Mouse (Mus musculus) midbrain, postnatal 0 days (tissue): ENCODE results near the gene Tomm20. TPM values are rescaled to one million over a fixed set of nuclear protein-coding genes. Genes with fewer than 3 reads are reported as not detected.

Experiments used
- ATAC-seq: fragments of 200-750 bp; cut with Nextera tagmentation; 2 replicates; pipeline ENCODE4 v1.8.0; 2017; ENCODE audit warnings: moderate number of reproducible peaks, mild to moderate bottlenecking, moderate TSS enrichment, moderate library complexity; ENCODE audit not compliant: low FRiP score
- DNase-seq: peaks from one replicate; pipeline ENCODE4 v3.0.0-alpha.2; 2015; ENCODE audit warnings: low spot score
- H3K27ac ChIP-seq: fragments of 300-500 bp; sonication (generic); 2 replicates; pipeline ENCODE4 v1.5.1; 2014; ENCODE audit warnings: low read depth, mild to moderate bottlenecking, low read length, mixed read lengths
- H3K27me3 ChIP-seq: fragments of 300-500 bp; sonication (generic); 2 replicates; pipeline ENCODE4 v1.6.1; 2014; ENCODE audit warnings: low read length, control low read depth, mixed read lengths; ENCODE audit not compliant: insufficient read depth
- H3K36me3 ChIP-seq: fragments of 300-500 bp; sonication (generic); 2 replicates; pipeline ENCODE4 v1.6.1; 2014; ENCODE audit warnings: low read length, control low read depth, mixed read lengths; ENCODE audit not compliant: insufficient read depth
- H3K4me1 ChIP-seq: fragments of 300-500 bp; sonication (generic); 2 replicates; pipeline ENCODE4 v1.6.1; 2014; ENCODE audit warnings: mild to moderate bottlenecking, control low read depth, antibody characterized with exemption, low read length, mixed read lengths; ENCODE audit not compliant: insufficient read depth
- H3K4me2 ChIP-seq: fragments of 300-500 bp; sonication (generic); 2 replicates; pipeline ENCODE4 v1.6.1; 2014; ENCODE audit warnings: low read depth, mild to moderate bottlenecking, low read length, mixed read lengths; ENCODE audit not compliant: poor library complexity, severe bottlenecking
- H3K4me3 ChIP-seq: fragments of 300-500 bp; sonication (generic); 2 replicates; pipeline ENCODE4 v1.5.1; 2014; ENCODE audit warnings: low read depth, mild to moderate bottlenecking, low read length, moderate library complexity
- H3K9ac ChIP-seq: fragments of 300-500 bp; sonication (generic); replicated peaks from 2 replicates; pipeline ENCODE4 v1.6.1; 2014; ENCODE audit warnings: mild to moderate bottlenecking, low read length, moderate library complexity, mixed read lengths; ENCODE audit not compliant: poor library complexity, severe bottlenecking
- H3K9me3 ChIP-seq: fragments of 300-500 bp; sonication (generic); 2 replicates; pipeline ENCODE4 v1.6.1; 2016; ENCODE audit warnings: low read length, control low read depth
- CTCF ChIP-seq: IDR thresholded peaks from 2 replicates; pipeline ENCODE4 v1.5.1; 2016; ENCODE audit warnings: antibody characterized with exemption, mild to moderate bottlenecking
- WGBS: fragments of 180-500 bp; shearing (Covaris S2); extraction: QIAGEN DNeasy Blood & Tissue Kit; methylation state at CpG from one replicate; pipeline ENCODE4 v1.1.7; 2014; 5-methylcytosine and 5-hydroxymethylcytosine counted together
- polyA plus RNA-seq: library from polyadenylated mRNA; unstranded; fragments of >200 nt; fragmentation: Nextera tagmentation; extraction: Ambion mirVana; gene quantifications from 2 replicates; pipeline ENCODE4 v1.2.1, GENCODE M21; 2015
- total RNA-seq: library from RNA; depleted of rRNA; stranded (reverse); fragments of >200 nt; gene quantifications from 2 replicates; pipeline ENCODE4 v1.2.3, GENCODE M21; 2014

Tomm20 gene
- total and polyA plus RNA-seq, 2 experiments from 2014 or later: 149 to 236 TPM

DNA sequence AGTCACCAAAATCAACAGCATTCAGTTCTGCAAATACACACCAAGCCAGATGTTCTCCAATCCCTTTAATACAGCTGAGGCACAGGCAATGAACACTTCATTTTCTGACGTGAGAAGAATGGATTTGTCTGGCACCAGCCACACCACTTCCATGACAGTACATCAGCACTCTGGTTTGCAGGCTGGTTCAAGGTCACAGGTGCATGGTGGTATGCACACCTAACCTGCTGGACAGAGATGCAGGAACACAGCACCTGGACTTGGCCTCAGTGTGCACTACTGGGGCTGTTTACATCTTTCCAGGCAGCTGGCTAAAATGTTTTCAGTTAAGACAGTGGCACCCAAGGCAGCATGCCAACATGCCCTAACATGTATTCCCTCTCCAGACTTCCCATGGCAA lies 13.0 kb downstream of the Tomm20 start:
- no peak for TF ChIP-seq CTCF
- no peak for ATAC-seq
- Histone ChIP-seq H3K27me3 (no peaks in the 10 kb centered on the region), H3K4me1 (no peaks in the 10 kb centered on the region), H3K36me3 (peaks cover 40% of the 10 kb centered on the region), H3K27ac (no peak overlapping the region), H3K4me3 (no peak overlapping the region), H3K9ac (no peak overlapping the region), H3K4me2 (no peak overlapping the region), H3K9me3 (no peaks in the 10 kb centered on the region)
- 83% methylated on average over 1 of the region's 1 CpGs for WGBS
- no peak for DNase-seq

DNA sequence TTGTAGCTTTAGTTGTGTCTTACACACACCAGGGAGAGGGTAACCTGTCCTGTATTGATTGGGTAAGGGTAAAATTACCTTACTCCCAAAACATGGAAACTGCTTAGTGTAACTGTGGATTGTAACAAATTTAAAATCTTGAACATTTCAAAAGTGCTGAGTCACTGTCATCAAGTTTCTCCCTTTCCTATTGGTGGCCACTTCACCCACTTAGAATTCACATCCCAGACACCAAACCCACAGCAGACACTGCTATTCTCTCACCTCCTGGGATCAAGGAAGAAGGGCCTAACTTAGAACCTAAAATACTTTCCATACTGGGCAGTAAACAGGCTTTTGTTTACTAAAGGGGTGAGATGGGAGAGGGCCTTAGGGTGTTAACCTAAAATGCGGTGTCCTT lies 13.4 kb downstream of the Tomm20 start:
- TF ChIP-seq CTCF: no peak
- no peaks in the 10 kb centered on the region for H3K4me1 ChIP-seq
- WGBS: 94% methylated on average over 1 of the region's 1 CpGs
- H3K4me2 ChIP-seq: no peak overlapping the region
- H3K4me3 ChIP-seq: no peak overlapping the region
- ATAC-seq (no peak), DNase-seq (no peak)
- H3K36me3 ChIP-seq: peaks cover 37% of the 10 kb centered on the region
- H3K9me3 ChIP-seq: no peaks in the 10 kb centered on the region
- no peak overlapping the region for H3K27ac ChIP-seq
- H3K27me3 ChIP-seq: no peaks in the 10 kb centered on the region
- no peak overlapping the region for H3K9ac ChIP-seq

DNA sequence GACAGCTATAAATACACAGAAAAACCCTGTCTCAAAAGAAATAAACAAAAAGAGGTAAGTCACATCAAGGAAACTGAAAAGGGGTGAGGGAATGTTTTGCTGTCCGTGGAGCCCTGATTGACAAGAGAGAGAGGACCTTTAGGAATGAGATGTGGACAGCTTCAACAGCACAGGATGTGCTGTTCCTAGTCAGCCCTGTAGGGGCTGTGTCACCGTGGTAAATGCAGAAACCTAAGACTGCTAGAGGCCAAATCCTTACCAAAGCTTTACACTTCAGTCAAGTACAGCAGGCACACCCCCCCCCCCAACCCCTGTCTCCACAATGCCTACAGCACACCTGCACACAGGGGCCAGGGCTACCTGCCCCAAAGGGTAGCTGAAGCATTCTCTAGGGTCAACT lies 13.9 kb downstream of the Tomm20 start:
- H3K4me1 ChIP-seq: no peaks in the 10 kb centered on the region
- H3K4me3 ChIP-seq: no peak overlapping the region
- ATAC-seq (peak; percentile 18; the same call in 1 of the 2 replicates), DNase-seq (no peak)
- no peaks in the 10 kb centered on the region for H3K27me3 ChIP-seq
- no peak overlapping the region for H3K27ac ChIP-seq
- peak; percentile 56 for TF ChIP-seq CTCF
- H3K9ac ChIP-seq: no peak overlapping the region
- no peaks in the 10 kb centered on the region for H3K9me3 ChIP-seq
- 40% methylated on average over 2 of the region's 2 CpGs for WGBS
- peaks cover 32% of the 10 kb centered on the region for H3K36me3 ChIP-seq
- H3K4me2 ChIP-seq: no peak overlapping the region

DNA sequence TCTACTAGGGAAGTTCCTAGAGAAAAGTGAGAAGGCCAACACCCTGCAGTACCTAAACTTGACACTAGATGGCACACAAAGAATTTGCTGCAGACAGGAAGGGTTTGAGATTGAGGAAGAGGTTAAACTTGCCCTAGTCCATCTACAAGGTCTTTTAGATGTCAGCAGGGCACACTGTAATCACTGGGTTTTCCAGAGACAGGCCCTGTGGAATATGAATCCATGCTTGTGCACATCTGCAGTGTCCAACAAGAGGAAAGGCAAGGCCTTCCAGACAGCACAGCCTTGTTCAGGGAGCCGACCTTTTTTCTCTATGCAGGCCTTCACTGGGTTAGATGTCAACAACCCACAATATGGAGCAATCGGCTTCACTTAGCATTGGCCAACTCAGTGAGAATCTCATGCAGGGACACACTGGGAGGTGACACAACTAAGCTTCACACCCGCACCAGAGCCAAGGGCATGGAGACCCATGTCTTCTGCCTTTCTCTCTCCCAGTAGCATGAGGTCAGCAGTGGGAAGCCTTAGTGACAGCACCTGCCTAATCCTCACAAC lies 16.0 kb downstream of the Tomm20 start:
- H3K4me1 ChIP-seq: no peaks in the 10 kb centered on the region
- H3K27ac ChIP-seq: no peak overlapping the region
- DNase-seq (peak; percentile 72), ATAC-seq (no peak)
- no peaks in the 10 kb centered on the region for H3K9me3 ChIP-seq
- WGBS: 70% methylated on average over 3 of the region's 3 CpGs
- H3K9ac ChIP-seq: no peak overlapping the region
- peaks cover 22% of the 10 kb centered on the region for H3K36me3 ChIP-seq
- H3K27me3 ChIP-seq: no peaks in the 10 kb centered on the region
- TF ChIP-seq CTCF: peak; percentile 94
- H3K4me2 ChIP-seq: no peak overlapping the region
- no peak overlapping the region for H3K4me3 ChIP-seq

DNA sequence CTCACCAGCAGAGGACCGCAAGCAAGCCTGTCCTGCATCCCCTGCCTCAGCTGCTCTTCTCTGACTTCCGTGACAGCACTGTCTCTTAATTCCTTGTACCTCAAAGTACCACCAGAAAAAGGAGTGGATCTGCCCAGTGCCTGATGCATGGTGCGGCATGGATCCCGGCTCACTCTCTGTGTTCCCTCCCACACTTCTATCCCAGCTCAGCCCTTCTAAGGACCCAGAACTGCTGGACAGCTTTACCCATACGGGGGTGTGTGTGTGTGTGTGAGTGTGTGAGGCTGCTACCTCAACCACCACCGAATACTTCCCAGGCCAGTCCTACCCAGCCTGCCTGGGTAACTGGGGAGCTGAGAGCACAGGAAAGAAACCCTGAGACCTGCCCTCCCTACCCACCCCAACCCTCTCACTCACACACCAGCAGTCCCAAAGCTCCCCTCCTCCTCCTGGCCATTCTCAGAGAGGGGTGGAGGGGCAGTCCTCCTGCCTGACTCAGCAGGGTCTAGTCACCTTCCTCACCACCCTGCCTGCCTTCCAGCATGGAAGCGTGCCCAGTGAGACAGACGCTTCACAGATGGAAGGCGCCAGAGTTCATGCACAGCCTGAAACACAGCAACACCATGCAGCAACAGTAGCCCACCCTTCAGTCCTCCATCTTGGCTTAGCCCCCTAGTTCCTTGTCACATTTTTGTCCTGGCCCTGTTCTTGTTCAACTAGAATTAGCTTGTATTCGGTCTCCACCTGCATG lies 16.7 kb downstream of the Tomm20 start:
- 88% methylated on average over 10 of the region's 10 CpGs for WGBS
- Histone ChIP-seq H3K36me3 (peaks cover 22% of the 10 kb centered on the region), H3K9ac (no peak overlapping the region), H3K4me3 (no peak overlapping the region), H3K4me2 (no peak overlapping the region), H3K9me3 (no peaks in the 10 kb centered on the region), H3K27me3 (no peaks in the 10 kb centered on the region), H3K27ac (no peak overlapping the region), H3K4me1 (no peaks in the 10 kb centered on the region)
- TF ChIP-seq CTCF: no peak
- DNase-seq (no peak), ATAC-seq (no peak)

DNA sequence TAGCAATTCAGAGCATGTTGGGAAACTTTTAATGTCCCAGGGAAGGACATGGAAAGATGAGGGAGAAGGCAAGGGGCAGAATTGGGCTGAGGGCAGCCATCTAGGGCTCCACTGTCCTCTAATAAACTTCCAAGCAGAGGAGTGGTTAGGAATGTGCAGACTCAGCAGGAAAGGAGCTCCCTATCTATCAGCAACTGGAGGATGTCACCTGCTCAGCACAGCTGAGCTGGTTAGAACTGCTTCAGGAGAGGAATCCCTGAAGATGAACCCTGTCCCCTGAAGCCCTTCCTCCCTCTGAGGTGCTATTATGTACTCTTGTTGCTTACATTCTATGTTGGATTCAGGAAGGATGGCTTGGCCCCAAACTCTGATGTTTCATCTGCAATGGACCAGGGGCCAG lies 17.6 kb downstream of the Tomm20 start:
- H3K27ac ChIP-seq: no peak overlapping the region
- H3K4me1 ChIP-seq: no peaks in the 10 kb centered on the region
- H3K4me2 ChIP-seq: no peak overlapping the region
- no peaks in the 10 kb centered on the region for H3K27me3 ChIP-seq
- H3K4me3 ChIP-seq: no peak overlapping the region
- H3K9ac ChIP-seq: no peak overlapping the region
- ATAC-seq: no peak
- TF ChIP-seq CTCF: no peak
- no peaks in the 10 kb centered on the region for H3K9me3 ChIP-seq
- peaks cover 16% of the 10 kb centered on the region for H3K36me3 ChIP-seq
- DNase-seq: no peak
